Mouse (Mus musculus) hindbrain, embryonic 12.5 days (tissue): ENCODE data around the gene Zfp541. TPM values are rescaled to one million over a fixed set of nuclear protein-coding genes. Genes with fewer than 3 reads are reported as not detected.

Experiments used
- ATAC-seq: fragments of 200-750 bp; cut with Nextera tagmentation; 2 replicates; pipeline ENCODE4 v1.8.0; 2017; ENCODE audit warnings: moderate TSS enrichment; ENCODE audit not compliant: low FRiP score
- H3K27ac ChIP-seq: fragments of 300-500 bp; sonication (generic); 2 replicates; pipeline ENCODE4 v1.5.1; 2016; ENCODE audit warnings: mild to moderate bottlenecking
- H3K27me3 ChIP-seq: fragments of 300-500 bp; sonication (generic); 2 replicates; pipeline ENCODE4 v1.6.1; 2016; ENCODE audit warnings: mild to moderate bottlenecking
- H3K36me3 ChIP-seq: fragments of 300-500 bp; sonication (generic); 2 replicates; pipeline ENCODE4 v1.6.1; 2016; ENCODE audit warnings: mild to moderate bottlenecking
- H3K4me1 ChIP-seq: fragments of 300-500 bp; sonication (generic); 2 replicates; pipeline ENCODE4 v1.6.1; 2016
- H3K4me2 ChIP-seq: fragments of 300-500 bp; sonication (generic); replicated peaks from 2 replicates; pipeline ENCODE4 v1.6.1; 2016; ENCODE audit warnings: mild to moderate bottlenecking
- H3K4me3 ChIP-seq: fragments of 300-500 bp; sonication (generic); 2 replicates; pipeline ENCODE4 v1.5.1; 2016; ENCODE audit warnings: mild to moderate bottlenecking
- H3K9ac ChIP-seq: fragments of 300-500 bp; sonication (generic); 2 replicates; pipeline ENCODE4 v1.6.1; 2016; ENCODE audit warnings: mild to moderate bottlenecking, moderate library complexity
- H3K9me3 ChIP-seq: fragments of 300-500 bp; sonication (generic); replicated peaks from 2 replicates; pipeline ENCODE4 v1.6.1; 2016; ENCODE audit warnings: mild to moderate bottlenecking
- WGBS: fragments of 180-500 bp; shearing (Covaris S2); methylation state at CpG from one replicate; pipeline ENCODE4 v1.1.7; 2016; 5-methylcytosine and 5-hydroxymethylcytosine counted together
- polyA plus RNA-seq: library from polyadenylated mRNA; unstranded; fragments of >200 nt; fragmentation: Nextera tagmentation; extraction: Ambion mirVana; gene quantifications from 2 replicates; pipeline ENCODE4 v1.2.1, GENCODE M21; 2016

Gene Zfp541
- polyA plus RNA-seq, 1 experiment from 2014 or later: 0.05 TPM

- H3K4me3 ChIP-seq: no peak overlapping the region
- ATAC-seq: no peak
Observed at GRCm38 (mm10) chr7:16033059-16033458, 28.6 kb upstream of the Zfp541 start.

GRCm38 (mm10) chr7:16033580-16034461 is 27.8 kb upstream of the Zfp541 start:
- no peak overlapping the region for H3K9ac ChIP-seq
- no peak overlapping the region for H3K4me2 ChIP-seq
- peaks cover 5% of the 10 kb centered on the region; the same call in 1 of the 2 replicates for H3K9me3 ChIP-seq
- ATAC-seq: no peak
- peaks cover 2% of the 10 kb centered on the region; the same call in 1 of the 2 replicates for H3K4me1 ChIP-seq
- H3K27me3 ChIP-seq: no peaks in the 10 kb centered on the region
- no peak overlapping the region for H3K27ac ChIP-seq
- H3K36me3 ChIP-seq: peaks cover 13% of the 10 kb centered on the region; the same call in 1 of the 2 replicates
- H3K4me3 ChIP-seq: no peak overlapping the region
- 91% methylated on average over 8 of the region's 8 CpGs for WGBS

More at GRCm38 (mm10) chr7:16033059-16033458, 28.6 kb upstream of the Zfp541 start:
- peaks cover 2% of the 10 kb centered on the region; the same call in 1 of the 2 replicates for H3K4me1 ChIP-seq
- H3K4me2 ChIP-seq: no peak overlapping the region
- peaks cover 13% of the 10 kb centered on the region; the same call in 1 of the 2 replicates for H3K36me3 ChIP-seq
- no peaks in the 10 kb centered on the region for H3K27me3 ChIP-seq
- H3K9ac ChIP-seq: no peak overlapping the region
- WGBS: 93% methylated on average over 1 of the region's 1 CpGs
- H3K9me3 ChIP-seq: peaks cover 5% of the 10 kb centered on the region; the same call in 1 of the 2 replicates
- no peak overlapping the region for H3K27ac ChIP-seq

GRCm38 (mm10) chr7:16036972-16037371 is 24.6 kb upstream of the Zfp541 start:
- no peak overlapping the region for H3K4me3 ChIP-seq

GRCm38 (mm10) chr7:16039363-16039762 is 22.3 kb upstream of the Zfp541 start:
- H3K9ac ChIP-seq: no peak overlapping the region
- no peaks in the 10 kb centered on the region for H3K27me3 ChIP-seq
- no peaks in the 10 kb centered on the region for H3K9me3 ChIP-seq
- no peaks in the 10 kb centered on the region for H3K36me3 ChIP-seq
- H3K4me1 ChIP-seq: peaks cover 12% of the 10 kb centered on the region
- ATAC-seq: no peak
- H3K27ac ChIP-seq: no peak overlapping the region
- WGBS: 90% methylated on average over 5 of the region's 5 CpGs
- no peak overlapping the region for H3K4me2 ChIP-seq
- no peak overlapping the region for H3K4me3 ChIP-seq

More at GRCm38 (mm10) chr7:16036972-16037371, 24.6 kb upstream of the Zfp541 start:
- H3K27ac ChIP-seq: no peak overlapping the region
- H3K27me3 ChIP-seq: no peaks in the 10 kb centered on the region
- 0 out of 2 replicates have a peak, but pooled peaks cover 1% of the 10 kb centered on the region for H3K36me3 ChIP-seq
- no peaks in the 10 kb centered on the region for H3K4me1 ChIP-seq
- WGBS: 97% methylated on average over 6 of the region's 6 CpGs
- no peak for ATAC-seq
- H3K9me3 ChIP-seq: no peaks in the 10 kb centered on the region
- H3K9ac ChIP-seq: no peak overlapping the region
- H3K4me2 ChIP-seq: no peak overlapping the region

GRCm38 (mm10) chr7:16041208-16041607 is 20.4 kb upstream of the Zfp541 start:
- no peak overlapping the region for H3K4me2 ChIP-seq
- H3K9ac ChIP-seq: no peak overlapping the region
- WGBS: 87% methylated on average over 2 of the region's 2 CpGs
- no peaks in the 10 kb centered on the region for H3K27me3 ChIP-seq
- ATAC-seq: no peak
- no peaks in the 10 kb centered on the region for H3K36me3 ChIP-seq
- peaks cover 31% of the 10 kb centered on the region for H3K4me1 ChIP-seq
- no peak overlapping the region for H3K27ac ChIP-seq
- H3K4me3 ChIP-seq: no peak overlapping the region
- H3K9me3 ChIP-seq: no peaks in the 10 kb centered on the region

- H3K4me1 ChIP-seq: peaks cover 32% of the 10 kb centered on the region
- no peaks in the 10 kb centered on the region for H3K27me3 ChIP-seq
- peak overlapping the region; percentile 68; the same call in 1 of the 2 replicates for H3K4me2 ChIP-seq
- no peak overlapping the region for H3K4me3 ChIP-seq
- WGBS: 74% methylated on average over 10 of the region's 10 CpGs
- no peaks in the 10 kb centered on the region for H3K9me3 ChIP-seq
- ATAC-seq: no peak
- H3K27ac ChIP-seq: no peak overlapping the region; the same call in 1 of the 2 replicates
- H3K36me3 ChIP-seq: no peaks in the 10 kb centered on the region
- H3K9ac ChIP-seq: no peak overlapping the region
Observed at GRCm38 (mm10) chr7:16042850-16043775, 18.5 kb upstream of the Zfp541 start.

GRCm38 (mm10) chr7:16043861-16044435 is 17.7 kb upstream of the Zfp541 start:
- ATAC-seq: no peak
- Histone ChIP-seq H3K4me1 (peaks cover 34% of the 10 kb centered on the region), H3K27ac (peak overlapping the region; percentile 73), H3K4me2 (peak overlapping the region; percentile 68), H3K4me3 (no peak overlapping the region), H3K36me3 (no peaks in the 10 kb centered on the region), H3K27me3 (no peaks in the 10 kb centered on the region), H3K9me3 (no peaks in the 10 kb centered on the region), H3K9ac (peak overlapping the region; percentile 47)
- 10% methylated on average over 3 of the region's 3 CpGs for WGBS

- H3K4me3 ChIP-seq: peak overlapping the region; percentile 64; the same call in 1 of the 2 replicates
- H3K4me1 ChIP-seq: peaks cover 40% of the 10 kb centered on the region
- H3K9ac ChIP-seq: peak overlapping the region; percentile 47
- no peak for ATAC-seq
- no peaks in the 10 kb centered on the region for H3K9me3 ChIP-seq
- WGBS: 31% methylated on average over 5 of the region's 5 CpGs
- H3K27ac ChIP-seq: peak overlapping the region; percentile 73
- no peaks in the 10 kb centered on the region for H3K27me3 ChIP-seq
- H3K36me3 ChIP-seq: no peaks in the 10 kb centered on the region
- H3K4me2 ChIP-seq: peak overlapping the region; percentile 68
Observed at GRCm38 (mm10) chr7:16044531-16044930, 17.1 kb upstream of the Zfp541 start.

GRCm38 (mm10) chr7:16045538-16045937 is 16.1 kb upstream of the Zfp541 start:
- ATAC-seq: no peak
- H3K36me3 ChIP-seq: no peaks in the 10 kb centered on the region
- peak overlapping the region; percentile 68 for H3K4me2 ChIP-seq
- H3K9me3 ChIP-seq: no peaks in the 10 kb centered on the region
- H3K4me3 ChIP-seq: peak overlapping the region; percentile 64
- WGBS: 44% methylated on average over 2 of the region's 2 CpGs
- H3K27me3 ChIP-seq: no peaks in the 10 kb centered on the region
- peaks cover 47% of the 10 kb centered on the region for H3K4me1 ChIP-seq
- H3K9ac ChIP-seq: peak overlapping the region; percentile 41
- peak overlapping the region; percentile 98; the same call in 1 of the 2 replicates for H3K27ac ChIP-seq

- H3K4me1 ChIP-seq: peaks cover 47% of the 10 kb centered on the region
- no peaks in the 10 kb centered on the region for H3K36me3 ChIP-seq
- ATAC-seq: 0 out of 2 replicates have a peak, but pooled peaks have one; percentile 6
- H3K27me3 ChIP-seq: no peaks in the 10 kb centered on the region
- H3K9ac ChIP-seq: peak overlapping the region; percentile 98
- H3K4me2 ChIP-seq: peak overlapping the region; percentile 68
- WGBS: 4% methylated on average over 7 of the region's 7 CpGs
- peak overlapping the region; percentile 64 for H3K4me3 ChIP-seq
- H3K27ac ChIP-seq: peak overlapping the region; percentile 98
- H3K9me3 ChIP-seq: no peaks in the 10 kb centered on the region
Observed at GRCm38 (mm10) chr7:16046101-16046480, 15.5 kb upstream of the Zfp541 start.

GRCm38 (mm10) chr7:16046481-16047337 is 14.9 kb upstream of the Zfp541 start:
- Histone ChIP-seq H3K4me1 (peaks cover 47% of the 10 kb centered on the region), H3K9ac (peak overlapping the region; percentile 98), H3K27me3 (no peaks in the 10 kb centered on the region), H3K36me3 (no peaks in the 10 kb centered on the region), H3K27ac (peak overlapping the region; percentile 98), H3K9me3 (no peaks in the 10 kb centered on the region), H3K4me2 (peak overlapping the region; percentile 68), H3K4me3 (peak overlapping the region; percentile 64)
- WGBS: under 1% methylated on average over 46 of the region's 46 CpGs
- ATAC-seq: peak; percentile 20
